ENCODE assay signal across 13 mouse cellular contexts in genomic region chr1:38665611-38666010, GRCm38 (mm10). TPM values are rescaled to one million over a fixed set of nuclear protein-coding genes. Genes with fewer than 3 reads are reported as not detected.
DNase-seq lines count a peak whose midpoint lies in the region; ATAC-seq and TF ChIP-seq lines count a peak whose summit lies in the region.
"Had no signal": no experiment of that assay in that cellular context is flagged by ENCODE, and none has a peak within 500 bp of the region (broad histone marks: within the 10 kb centered on the region; RNA-seq: fewer than 3 reads in every experiment).

No protein-coding gene starts in this region.

- no peak overlapping the region for H3K9ac ChIP-seq in forebrain, embryonic 15.5 days (replicated peaks)
- no peak overlapping the region for H3K9ac ChIP-seq in intestine, embryonic 16.5 days (ENCODE audit: low read depth, low read length)
- H3K9ac ChIP-seq: liver, embryonic 13.5 days had no signal

- no peak for TF ChIP-seq CTCF in layer of hippocampus, adult 2 months (conservative IDR thresholded peaks at IDR 0.05)

- no peak overlapping the region for H3K4me3 ChIP-seq in forebrain, embryonic 10.5 days
- no peak overlapping the region for H3K4me3 ChIP-seq in forebrain, embryonic 15.5 days
- H3K4me3 ChIP-seq in intestine, embryonic 16.5 days (ENCODE audit: low read length) = no peak overlapping the region
- no peak overlapping the region for H3K4me3 ChIP-seq in layer of hippocampus, adult 2 months
- H3K4me3 ChIP-seq: embryonic facial prominence, embryonic 10.5 days; liver, embryonic 13.5 days; midbrain, embryonic 10.5 days had no signal

- DNase-seq in forebrain, embryonic 10.5 days (ENCODE audit: extremely low spot score, low spot score) = peak; percentile 11
- DNase-seq in spleen, adult 18-20 months = peak; percentile 22 to 25
- no peak for DNase-seq in spleen, adult 12 weeks (ENCODE audit: low spot score)
- DNase-seq in thymus, postnatal 14 days = peak; percentile 65
- no peak for DNase-seq in cerebellum, postnatal 4 days (ENCODE audit: low spot score in 2 of 2)
- no peak for DNase-seq in layer of hippocampus, adult 2 months (ENCODE audit: low spot score in 2 of 2)
- DNase-seq: cerebellum, adult 18-20 months; heart, postnatal 36 days; liver, embryonic 13.5 days had no signal

- no peaks in the 10 kb centered on the region for H3K27me3 ChIP-seq in forebrain, embryonic 10.5 days (ENCODE audit: poor library complexity, severe bottlenecking)
- H3K27me3 ChIP-seq in forebrain, embryonic 15.5 days = no peaks in the 10 kb centered on the region
- H3K27me3 ChIP-seq in intestine, embryonic 16.5 days (replicated peaks; ENCODE audit: control insufficient read depth, insufficient read depth, low read length) = no peaks in the 10 kb centered on the region
- H3K27me3 ChIP-seq: liver, embryonic 13.5 days had no signal

- H3K9me3 ChIP-seq in forebrain, embryonic 10.5 days = no peaks in the 10 kb centered on the region
- H3K9me3 ChIP-seq in forebrain, embryonic 15.5 days = no peaks in the 10 kb centered on the region
- no peaks in the 10 kb centered on the region for H3K9me3 ChIP-seq in intestine, embryonic 16.5 days (ENCODE audit: control insufficient read depth, low read length)
- H3K9me3 ChIP-seq: embryonic facial prominence, embryonic 10.5 days; liver, embryonic 13.5 days; midbrain, embryonic 10.5 days had no signal

- no peak overlapping the region for H3K4me2 ChIP-seq in forebrain, embryonic 15.5 days (replicated peaks)
- H3K4me2 ChIP-seq in intestine, embryonic 16.5 days (ENCODE audit: low read depth, low read length) = no peak overlapping the region
- H3K4me2 ChIP-seq: liver, embryonic 13.5 days had no signal

- H3K4me1 ChIP-seq in forebrain, embryonic 10.5 days = peaks cover 5% of the 10 kb centered on the region; the same call in 1 of the 2 replicates
- no peaks in the 10 kb centered on the region for H3K4me1 ChIP-seq in forebrain, embryonic 15.5 days
- peaks cover 4% of the 10 kb centered on the region; the same call in 1 of the 2 replicates for H3K4me1 ChIP-seq in intestine, embryonic 16.5 days (ENCODE audit: control insufficient read depth, insufficient read depth, low read length)

- no peaks in the 10 kb centered on the region for H3K36me3 ChIP-seq in forebrain, embryonic 10.5 days (replicated peaks)
- H3K36me3 ChIP-seq in forebrain, embryonic 15.5 days = no peaks in the 10 kb centered on the region
- no peaks in the 10 kb centered on the region for H3K36me3 ChIP-seq in intestine, embryonic 16.5 days (ENCODE audit: control insufficient read depth, insufficient read depth, low read length)
- H3K36me3 ChIP-seq: embryonic facial prominence, embryonic 10.5 days; liver, embryonic 13.5 days; midbrain, embryonic 10.5 days had no signal

- no peak for ATAC-seq in forebrain, embryonic 15.5 days (replicated peaks)
- ATAC-seq in intestine, embryonic 16.5 days = no peak

- 92% methylated on average over 1 of the region's 1 CpGs for WGBS in forebrain, embryonic 10.5 days
- WGBS in forebrain, embryonic 15.5 days = 84% methylated on average over 1 of the region's 1 CpGs
- WGBS in intestine, embryonic 16.5 days = 82% methylated on average over 1 of the region's 1 CpGs

- no peak overlapping the region for H3K27ac ChIP-seq in forebrain, embryonic 10.5 days
- H3K27ac ChIP-seq in forebrain, embryonic 15.5 days (replicated peaks) = no peak overlapping the region
- peak overlapping the region; percentile 45; the same call in 1 of the 2 replicates for H3K27ac ChIP-seq in intestine, embryonic 16.5 days (ENCODE audit: low read length)
- H3K27ac ChIP-seq in layer of hippocampus, adult 2 months = no peak overlapping the region
- H3K27ac ChIP-seq: embryonic facial prominence, embryonic 10.5 days; liver, embryonic 13.5 days; midbrain, embryonic 10.5 days had no signal

RNA-seq across cellular contexts. Expression of gene Aff3, which starts 0.9 kb away (rescaled TPM):
- polyA plus RNA-seq in forebrain, embryonic 10.5 days (2016; fragmentation: Nextera tagmentation; extraction: Ambion mirVana) = 3.4 and 3.5 TPM in 2 replicates
- polyA plus RNA-seq in forebrain, embryonic 15.5 days (2015; fragmentation: Nextera tagmentation; extraction: Ambion mirVana) = 36.9 and 43.7 TPM in 2 replicates
- 2.1 TPM in 2 replicates for polyA plus RNA-seq in intestine, embryonic 16.5 days (2015; fragmentation: Nextera tagmentation; extraction: Ambion mirVana)
- total RNA-seq in layer of hippocampus, adult 2 months (2021) = 100 to 1,000 TPM; 108 to 117 TPM

Comparison
In these comparisons a context has a peak if more than half of its experiments do, and no peak if none do; other contexts are left out.
1. DNase-seq: peak in forebrain, embryonic 10.5 days (single experiment), spleen, adult 18-20 months (2 of 2) and thymus, postnatal 14 days (single experiment); none in spleen, adult 12 weeks (single experiment), cerebellum, postnatal 4 days (0 of 2) and layer of hippocampus, adult 2 months (0 of 2).